Mouse (Mus musculus): ENCODE measurements around the gene Scel. TPM values are rescaled to one million over a fixed set of nuclear protein-coding genes. Genes with fewer than 3 reads are reported as not detected.

The Scel gene
- 0.78 TPM in 1 of 2 replicates, not detected in the other for polyA plus RNA-seq (2015; fragmentation: Nextera tagmentation; extraction: Ambion mirVana)

GRCm38 (mm10) chr14:103512802-103513472, at the start of gene Scel:
Scel (plus strand) TSS chr14:103513342.

GRCm38 (mm10) chr14:103649896-103650334, 136.8 kb downstream of the Scel start, which contains the start of gene Slain1:
Slain1 (plus strand) TSS chr14:103650228.

Small RNAs within 50 kb of the gene (microRNA-seq; reads per million reads assigned to microRNA genes)
- gene Gm22877, result 0 reads per million in 2 experiments

Other genes starting within 250 kb of the Scel start
- 8.7 and 11.8 TPM in 2 replicates for gene Mycbp2, start 166.5 kb upstream of the Scel start, polyA plus RNA-seq (2015; fragmentation: Nextera tagmentation; extraction: Ambion mirVana)
- gene Slain1, start 136.9 kb downstream of the Scel start, polyA plus RNA-seq (2015; fragmentation: Nextera tagmentation; extraction: Ambion mirVana), result 0.23 and 0.26 TPM in 2 replicates